Mouse (Mus musculus): ENCODE results near the gene Chst11. TPM values are rescaled to one million over a fixed set of nuclear protein-coding genes. Genes with fewer than 3 reads are reported as not detected.

Gene Chst11
- polyA plus RNA-seq, 1 experiment, result not detected

GRCm38 (mm10) chr10:83181831-83182572, 196.7 kb downstream of the Chst11 start:
- 70% methylated on average over 15 of the region's 15 CpGs for WGBS
- Histone ChIP-seq H3K4me1 (ENCODE audit: control insufficient read depth, insufficient read depth, low read length) (peaks cover 44% of the 10 kb centered on the region), H3K4me3 (ENCODE audit: insufficient read depth, low read depth, low read length) (no peak overlapping the region), H3K27ac (ENCODE audit: insufficient read depth, low read depth, low read length) (peak overlapping the region; percentile 49; the same call in 1 of the 2 replicates)
- no peak for TF ChIP-seq CTCF (IDR thresholded peaks at IDR 0.05; ENCODE audit: insufficient read depth, low read depth, low read length)

GRCm38 (mm10) chr10:83182573-83182960, 197.3 kb downstream of the Chst11 start:
- Histone ChIP-seq H3K27ac (ENCODE audit: insufficient read depth, low read depth, low read length) (0 out of 2 replicates have a peak overlapping the region, but pooled peaks have one; percentile 49), H3K4me3 (ENCODE audit: insufficient read depth, low read depth, low read length) (no peak overlapping the region), H3K4me1 (ENCODE audit: control insufficient read depth, insufficient read depth, low read length) (peaks cover 41% of the 10 kb centered on the region)
- TF ChIP-seq POLR2A (IDR thresholded peaks at IDR 0.05; ENCODE audit: insufficient read depth, low read depth, low read length) (no peak), CTCF (IDR thresholded peaks at IDR 0.05; ENCODE audit: insufficient read depth, low read depth, low read length) (peak; percentile 41; the same call in 1 of the 2 replicates)
- WGBS, result 34% methylated on average over 8 of the region's 8 CpGs

GRCm38 (mm10) chr10:83183634-83184479, 198.6 kb downstream of the Chst11 start:
- peaks cover 40% of the 10 kb centered on the region for H3K4me1 ChIP-seq (ENCODE audit: control insufficient read depth, insufficient read depth, low read length)
- no peak overlapping the region for H3K27ac ChIP-seq (ENCODE audit: insufficient read depth, low read depth, low read length)
- WGBS, result 71% methylated on average over 12 of the region's 12 CpGs
- TF ChIP-seq CTCF (IDR thresholded peaks at IDR 0.05; ENCODE audit: insufficient read depth, low read depth, low read length) (no peak), POLR2A (IDR thresholded peaks at IDR 0.05; ENCODE audit: insufficient read depth, low read depth, low read length) (no peak)
- H3K4me3 ChIP-seq (ENCODE audit: insufficient read depth, low read depth, low read length), result no peak overlapping the region

- no peak overlapping the region for H3K27ac ChIP-seq (ENCODE audit: insufficient read depth, low read depth, low read length)
- H3K4me1 ChIP-seq (ENCODE audit: control insufficient read depth, insufficient read depth, low read length), result peaks cover 40% of the 10 kb centered on the region
- H3K4me3 ChIP-seq (ENCODE audit: insufficient read depth, low read depth, low read length), result no peak overlapping the region
- WGBS, result 40% methylated on average over 7 of the region's 7 CpGs
- TF ChIP-seq POLR2A (IDR thresholded peaks at IDR 0.05; ENCODE audit: insufficient read depth, low read depth, low read length) (no peak), CTCF (IDR thresholded peaks at IDR 0.05; ENCODE audit: insufficient read depth, low read depth, low read length) (no peak)
Observed at GRCm38 (mm10) chr10:83184480-83185069, 199.3 kb downstream of the Chst11 start.

- WGBS, result 88% methylated on average over 6 of the region's 6 CpGs
- TF ChIP-seq CTCF (IDR thresholded peaks at IDR 0.05; ENCODE audit: insufficient read depth, low read depth, low read length), result no peak
- TF ChIP-seq POLR2A (IDR thresholded peaks at IDR 0.05; ENCODE audit: insufficient read depth, low read depth, low read length), result no peak
- Histone ChIP-seq H3K4me1 (ENCODE audit: control insufficient read depth, insufficient read depth, low read length) (peaks cover 40% of the 10 kb centered on the region), H3K27ac (ENCODE audit: insufficient read depth, low read depth, low read length) (no peak overlapping the region), H3K4me3 (ENCODE audit: insufficient read depth, low read depth, low read length) (no peak overlapping the region)
Observed at GRCm38 (mm10) chr10:83185121-83185520, 199.8 kb downstream of the Chst11 start.

GRCm38 (mm10) chr10:83186167-83186566, 200.9 kb downstream of the Chst11 start:
- Histone ChIP-seq H3K27ac (ENCODE audit: insufficient read depth, low read depth, low read length) (no peak overlapping the region), H3K4me1 (ENCODE audit: control insufficient read depth, insufficient read depth, low read length) (peaks cover 41% of the 10 kb centered on the region), H3K4me3 (ENCODE audit: insufficient read depth, low read depth, low read length) (no peak overlapping the region)
- WGBS, result 88% methylated on average over 8 of the region's 8 CpGs
- TF ChIP-seq POLR2A (IDR thresholded peaks at IDR 0.05; ENCODE audit: insufficient read depth, low read depth, low read length), result no peak
- TF ChIP-seq CTCF (IDR thresholded peaks at IDR 0.05; ENCODE audit: insufficient read depth, low read depth, low read length), result no peak

GRCm38 (mm10) chr10:83186984-83187383, 201.7 kb downstream of the Chst11 start:
- TF ChIP-seq POLR2A (IDR thresholded peaks at IDR 0.05; ENCODE audit: insufficient read depth, low read depth, low read length), result no peak
- TF ChIP-seq CTCF (IDR thresholded peaks at IDR 0.05; ENCODE audit: insufficient read depth, low read depth, low read length), result no peak
- Histone ChIP-seq H3K27ac (ENCODE audit: insufficient read depth, low read depth, low read length) (no peak overlapping the region), H3K4me3 (ENCODE audit: insufficient read depth, low read depth, low read length) (no peak overlapping the region), H3K4me1 (ENCODE audit: control insufficient read depth, insufficient read depth, low read length) (peaks cover 42% of the 10 kb centered on the region)
- WGBS, result 32% methylated on average over 5 of the region's 5 CpGs

GRCm38 (mm10) chr10:83189071-83189470, 203.8 kb downstream of the Chst11 start:
- Histone ChIP-seq H3K4me1 (ENCODE audit: control insufficient read depth, insufficient read depth, low read length) (peaks cover 36% of the 10 kb centered on the region), H3K4me3 (ENCODE audit: insufficient read depth, low read depth, low read length) (no peak overlapping the region), H3K27ac (ENCODE audit: insufficient read depth, low read depth, low read length) (no peak overlapping the region)
- TF ChIP-seq POLR2A (IDR thresholded peaks at IDR 0.05; ENCODE audit: insufficient read depth, low read depth, low read length) (no peak), CTCF (IDR thresholded peaks at IDR 0.05; ENCODE audit: insufficient read depth, low read depth, low read length) (no peak)
- 98% methylated on average over 5 of the region's 5 CpGs for WGBS

- WGBS, result 95% methylated on average over 17 of the region's 17 CpGs
- H3K4me3 ChIP-seq (ENCODE audit: insufficient read depth, low read depth, low read length), result no peak overlapping the region
- H3K4me1 ChIP-seq (ENCODE audit: control insufficient read depth, insufficient read depth, low read length), result peaks cover 30% of the 10 kb centered on the region
- no peak overlapping the region for H3K27ac ChIP-seq (ENCODE audit: insufficient read depth, low read depth, low read length)
- TF ChIP-seq POLR2A (IDR thresholded peaks at IDR 0.05; ENCODE audit: insufficient read depth, low read depth, low read length) (no peak), CTCF (IDR thresholded peaks at IDR 0.05; ENCODE audit: insufficient read depth, low read depth, low read length) (no peak)
Observed at GRCm38 (mm10) chr10:83191476-83191875, 206.2 kb downstream of the Chst11 start.
